Mouse (Mus musculus) heart, embryonic 14.5 days (tissue): Measurements from ENCODE around the gene Stard3. TPM values are rescaled to one million over a fixed set of nuclear protein-coding genes. Genes with fewer than 3 reads are reported as not detected.
A peak's percentile ranks its signal among the peaks of the same experiment; 100 is the strongest.

Experiments
- ATAC-seq: fragments of 200-750 bp; cut with Nextera tagmentation; 2 replicates; pipeline ENCODE4 v1.8.0; 2017; ENCODE audit warnings: low read depth, moderate TSS enrichment; ENCODE audit not compliant: insufficient number of reproducible peaks, insufficient read depth, low FRiP score
- H3K27ac ChIP-seq, 2 experiments: fragments of 200-500 bp in 1 of 2; fragments of 300-500 bp in 1 of 2; sonication (generic) in 1 of 2; replicated peaks in 1 of 2; 2 replicates each; pipeline ENCODE4 v1.5.1; 2012 to 2014; ENCODE audit warnings: low read depth in 2 of 2, low read length in 2 of 2, control low read depth in 1 of 2, mild to moderate bottlenecking in 1 of 2, mixed read lengths in 1 of 2; ENCODE audit not compliant: control insufficient read depth in 1 of 2, insufficient read depth in 1 of 2
- H3K27me3 ChIP-seq: fragments of 300-500 bp; sonication (generic); 2 replicates; pipeline ENCODE4 v1.6.1; 2014; ENCODE audit warnings: mild to moderate bottlenecking, low read length, control low read depth; ENCODE audit not compliant: control insufficient read depth, insufficient read depth
- H3K36me3 ChIP-seq: fragments of 300-500 bp; sonication (generic); 2 replicates; pipeline ENCODE4 v1.6.1; 2014; ENCODE audit warnings: mild to moderate bottlenecking, control low read depth, low read length, mixed read lengths; ENCODE audit not compliant: control insufficient read depth, insufficient read depth
- H3K4me1 ChIP-seq, 2 experiments: fragments of 200-500 bp in 1 of 2; fragments of 300-500 bp in 1 of 2; sonication (generic) in 1 of 2; 2 replicates each; pipeline ENCODE4 v1.6.1; 2012 to 2014; ENCODE audit warnings: low read length in 2 of 2, control low read depth in 1 of 2, mixed read lengths in 1 of 2; ENCODE audit not compliant: control insufficient read depth in 2 of 2, insufficient read depth in 2 of 2
- H3K4me2 ChIP-seq: fragments of 300-500 bp; sonication (generic); 2 replicates; pipeline ENCODE4 v1.6.1; 2014; ENCODE audit warnings: mild to moderate bottlenecking, low read length
- H3K4me3 ChIP-seq, 2 experiments: fragments of 200-500 bp in 1 of 2; fragments of 300-500 bp in 1 of 2; sonication (generic) in 1 of 2; 2 replicates each; pipeline ENCODE4 v1.5.1; 2012 to 2014; ENCODE audit warnings: low read length in 2 of 2, mild to moderate bottlenecking in 2 of 2, control low read depth in 1 of 2, low read depth in 1 of 2, moderate library complexity in 1 of 2; ENCODE audit not compliant: control insufficient read depth in 1 of 2, insufficient read depth in 1 of 2
- H3K9ac ChIP-seq: fragments of 300-500 bp; sonication (generic); 2 replicates; pipeline ENCODE4 v1.6.1; 2014; ENCODE audit warnings: mild to moderate bottlenecking, low read length
- H3K9me3 ChIP-seq: fragments of 300-500 bp; sonication (generic); 2 replicates; pipeline ENCODE4 v1.6.1; 2016; ENCODE audit warnings: low read length, control low read depth; ENCODE audit not compliant: control insufficient read depth
- WGBS: fragments of 180-500 bp; shearing (Covaris S2); extraction: QIAGEN DNeasy Blood & Tissue Kit; methylation state at CpG from one replicate; pipeline ENCODE4 v1.1.7; 2014; 5-methylcytosine and 5-hydroxymethylcytosine counted together
- polyA plus RNA-seq: library from polyadenylated mRNA; unstranded; fragments of >200 nt; fragmentation: Nextera tagmentation; extraction: Ambion mirVana; gene quantifications from 2 replicates; pipeline ENCODE4 v1.2.1, GENCODE M21; 2014

Stard3 gene
- polyA plus RNA-seq = 33.1 and 35.4 TPM in 2 replicates

- under 1% methylated on average over 59 of the region's 60 CpGs for WGBS
- Histone ChIP-seq H3K4me3 (peak within 1 kb of the TSS; percentile 65 to 97), H3K4me1 (peaks cover 18 to 40% of the 10 kb centered on the region in 2 experiments), H3K9ac (peak within 1 kb of the TSS; percentile 78), H3K9me3 (no peaks in the 10 kb centered on the region), H3K4me2 (peak within 1 kb of the TSS; percentile 76), H3K36me3 (0 out of 2 replicates have a peak, but pooled peaks cover 5% of the 10 kb centered on the region), H3K27me3 (no peaks in the 10 kb centered on the region), H3K27ac (peak within 1 kb of the TSS; percentile 91 to 92)
- peak; percentile 74 for ATAC-seq
These were observed at the start of gene Stard3 for GRCm38 (mm10) chr11:98358161-98359083. TSS of gene Stard3 (plus strand) at chr11:98358368.

GRCm38 (mm10) chr11:98313790-98314323 is 44.3 kb upstream of the Stard3 start:
- Histone ChIP-seq H3K4me2 (0 out of 2 replicates have a peak overlapping the region, but pooled peaks have one; percentile 20), H3K36me3 (no peaks in the 10 kb centered on the region), H3K9ac (no peak overlapping the region), H3K4me1 (no peaks in the 10 kb centered on the region), H3K27ac (no peak overlapping the region), H3K4me3 (no peak overlapping the region), H3K27me3 (peaks cover 88% of the 10 kb centered on the region), H3K9me3 (no peaks in the 10 kb centered on the region)
- 2% methylated on average over 26 of the region's 26 CpGs for WGBS
- no peak for ATAC-seq

- ATAC-seq = no peak
- Histone ChIP-seq H3K4me2 (no peak overlapping the region), H3K36me3 (no peaks in the 10 kb centered on the region), H3K27me3 (peaks cover 97% of the 10 kb centered on the region), H3K27ac (no peak overlapping the region), H3K9ac (no peak overlapping the region), H3K4me3 (no peak overlapping the region), H3K4me1 (no peaks in the 10 kb centered on the region), H3K9me3 (no peaks in the 10 kb centered on the region)
- 8% methylated on average over 7 of the region's 7 CpGs for WGBS
These were observed 40.7 kb upstream of the Stard3 start for GRCm38 (mm10) chr11:98317479-98317878.

GRCm38 (mm10) chr11:98318421-98319116 is 39.6 kb upstream of the Stard3 start:
- under 1% methylated on average over 14 of the region's 14 CpGs for WGBS
- Histone ChIP-seq H3K27me3 (peaks cover 99% of the 10 kb centered on the region), H3K27ac (no peak overlapping the region), H3K4me2 (no peak overlapping the region), H3K4me1 (no peaks in the 10 kb centered on the region), H3K9ac (no peak overlapping the region), H3K36me3 (no peaks in the 10 kb centered on the region), H3K4me3 (no peak overlapping the region), H3K9me3 (no peaks in the 10 kb centered on the region)
- ATAC-seq = no peak

GRCm38 (mm10) chr11:98319120-98319519 is 39.0 kb upstream of the Stard3 start:
- no peak overlapping the region for H3K4me2 ChIP-seq
- H3K9ac ChIP-seq = no peak overlapping the region
- no peak overlapping the region for H3K4me3 ChIP-seq
- no peak for ATAC-seq
- H3K27me3 ChIP-seq = peaks cover 100% of the 10 kb centered on the region
- 7% methylated on average over 15 of the region's 15 CpGs for WGBS
- H3K36me3 ChIP-seq = no peaks in the 10 kb centered on the region
- no peak overlapping the region for H3K27ac ChIP-seq
- H3K9me3 ChIP-seq = no peaks in the 10 kb centered on the region
- H3K4me1 ChIP-seq = no peaks in the 10 kb centered on the region

- Histone ChIP-seq H3K4me1 (no peaks in the 10 kb centered on the region), H3K27me3 (peaks cover 100% of the 10 kb centered on the region), H3K4me2 (no peak overlapping the region), H3K4me3 (no peak overlapping the region), H3K27ac (no peak overlapping the region), H3K36me3 (no peaks in the 10 kb centered on the region), H3K9me3 (no peaks in the 10 kb centered on the region), H3K9ac (no peak overlapping the region)
- no peak for ATAC-seq
- 19% methylated on average over 4 of the region's 4 CpGs for WGBS
These were observed 38.6 kb upstream of the Stard3 start for GRCm38 (mm10) chr11:98319544-98319943.

GRCm38 (mm10) chr11:98319944-98320343 is 38.2 kb upstream of the Stard3 start:
- no peak for ATAC-seq
- Histone ChIP-seq H3K4me1 (no peaks in the 10 kb centered on the region), H3K4me3 (no peak overlapping the region), H3K4me2 (no peak overlapping the region), H3K9ac (no peak overlapping the region), H3K9me3 (no peaks in the 10 kb centered on the region), H3K36me3 (no peaks in the 10 kb centered on the region), H3K27me3 (peaks cover 100% of the 10 kb centered on the region), H3K27ac (no peak overlapping the region)
- WGBS = 11% methylated on average over 2 of the region's 2 CpGs
